Mouse (Mus musculus) bone marrow, adult 2 months (tissue): ENCODE measurements at regions not wholly inside any gene's neighbourhood (a gene's known extent, or its start where the extent isn't known, plus 50 kb on each side); places are given as distances from the start of the nearest gene placed in this dataset.

Experiments
- CTCF ChIP-seq: fragments of 200-500 bp; IDR thresholded peaks from 2 replicates; pipeline ENCODE4 v1.5.1; 2011; ENCODE audit warnings: low read length, control low read depth; ENCODE audit not compliant: control insufficient read depth, insufficient read depth
- POLR2A ChIP-seq: fragments of 200-500 bp; IDR thresholded peaks from 2 replicates; pipeline ENCODE4 v1.6.1; 2011; ENCODE audit warnings: low read depth, mild to moderate bottlenecking, control low read depth, low read length, borderline replicate concordance; ENCODE audit not compliant: control insufficient read depth

DNA sequence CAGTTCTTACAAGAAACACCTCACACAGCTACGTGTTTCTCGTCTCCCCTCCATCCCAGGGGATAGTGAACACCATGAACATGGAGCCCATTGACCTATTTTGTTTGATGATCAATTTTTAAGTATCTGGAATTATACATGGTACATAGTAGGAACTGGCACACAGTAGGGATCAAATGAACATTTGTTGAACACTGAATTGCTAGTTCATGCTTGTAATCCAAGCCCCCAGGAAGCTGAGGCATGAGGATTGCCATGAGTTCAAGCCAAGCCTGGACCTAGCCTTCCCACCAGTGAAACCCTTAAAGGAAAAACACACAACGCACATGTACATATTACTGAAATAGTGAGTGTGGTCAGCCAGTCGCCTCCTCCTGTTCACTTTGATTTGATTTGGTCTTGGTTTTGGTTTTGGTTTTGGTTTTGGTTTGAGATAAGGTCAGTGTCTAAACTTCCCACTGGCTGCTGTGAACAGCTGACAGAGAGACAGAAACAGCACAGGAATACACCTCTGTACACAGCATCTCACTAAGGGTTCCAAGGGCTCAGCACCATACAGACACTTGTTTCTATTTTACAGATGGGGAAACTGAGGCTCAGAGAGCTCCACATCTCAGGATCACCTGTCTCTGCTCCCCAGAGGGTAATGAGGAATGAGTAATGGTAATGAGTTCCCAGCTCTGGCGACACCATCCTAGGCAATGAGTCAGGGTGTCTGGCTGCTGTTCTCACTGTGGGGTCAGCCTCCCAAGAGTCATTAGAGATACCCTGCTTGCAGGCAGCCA is 75.5 kb upstream of the Cplx2 start:
- TF ChIP-seq CTCF (no peak), POLR2A (no peak)
